Mouse (Mus musculus): ENCODE data around the gene Pik3cb.
A peak's percentile ranks its signal among the peaks of the same experiment; 100 is the strongest.

Gene Pik3cb

DNA sequence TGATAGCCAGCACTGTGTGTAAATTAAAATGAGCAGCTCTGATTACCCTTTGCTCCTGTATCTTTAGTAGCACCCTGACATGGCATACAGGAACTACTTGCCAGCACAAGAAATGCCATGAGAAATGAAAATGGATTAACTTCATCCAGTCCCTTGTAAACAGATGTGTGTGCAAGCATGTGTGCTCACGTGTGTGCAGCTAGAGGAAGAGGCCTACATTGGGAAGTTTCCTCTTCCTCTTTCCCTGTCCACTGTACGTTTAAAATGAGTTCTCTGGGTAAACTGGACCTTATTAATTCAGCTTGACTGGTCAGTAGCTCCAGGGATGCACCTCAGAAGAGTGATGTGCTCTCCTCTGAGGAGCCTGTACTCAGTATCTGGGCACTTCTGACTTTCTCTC is 66.0 kb downstream of the Pik3cb start:
- DNase-seq, result no peak

DNA sequence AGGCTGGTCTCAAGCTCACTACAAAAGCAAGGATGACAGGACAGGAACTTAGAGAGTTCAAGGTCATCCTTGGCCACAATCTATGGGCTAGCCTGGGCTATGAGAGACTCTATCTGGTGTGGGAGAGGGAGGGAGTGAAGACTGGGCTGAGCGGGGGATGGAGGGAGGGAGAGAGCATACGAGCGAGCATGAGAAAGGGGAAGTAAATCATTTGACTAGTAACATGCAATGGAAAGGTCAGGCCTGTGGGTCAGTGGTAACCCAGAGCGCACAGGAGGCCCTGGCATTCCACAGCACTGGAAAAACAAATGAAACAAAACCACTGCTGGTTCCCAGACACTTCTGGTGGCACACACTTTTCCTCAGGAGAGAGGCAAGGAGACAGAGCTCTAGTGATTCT is 67.9 kb downstream of the Pik3cb start:
- DNase-seq, result no peak

DNA sequence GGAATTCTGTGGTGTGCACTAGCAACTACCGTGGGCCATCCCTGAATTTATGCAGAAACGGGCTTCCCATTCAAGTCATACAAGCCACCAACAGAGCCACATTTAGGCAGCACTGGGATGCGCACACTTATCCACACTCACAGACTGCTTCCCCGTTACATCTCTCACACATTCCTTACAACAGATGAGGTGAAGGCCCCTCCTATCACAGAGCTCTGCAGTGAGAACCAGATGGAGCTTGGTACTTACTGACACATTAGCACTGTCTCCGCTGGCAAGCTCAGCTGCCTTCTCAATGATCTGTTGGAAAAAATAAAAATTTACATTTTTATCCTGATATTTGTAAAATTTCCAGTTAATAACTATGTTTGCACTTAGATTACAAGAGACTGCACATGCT is 75.1 kb downstream of the Pik3cb start:
- DNase-seq, result no peak

DNA sequence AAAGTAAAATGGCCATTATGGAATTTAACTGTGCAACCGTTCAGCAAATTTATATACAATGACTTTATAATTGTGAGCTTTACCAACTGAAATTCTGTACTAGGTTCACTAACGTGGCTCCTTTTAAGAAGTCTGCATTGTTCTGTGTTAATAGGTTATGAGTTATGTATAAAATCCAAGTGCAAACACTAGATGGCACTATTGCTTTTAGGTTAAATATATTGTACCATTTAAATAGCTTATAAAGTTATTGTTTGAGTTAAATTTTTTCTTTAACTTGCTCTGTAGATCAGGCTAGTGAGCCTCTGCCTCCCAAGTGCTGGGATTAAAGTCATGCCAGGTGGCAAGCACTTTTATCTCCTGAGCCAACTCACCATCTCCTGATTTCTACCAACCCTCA is 76.2 kb downstream of the Pik3cb start:
- DNase-seq, result no peak

DNA sequence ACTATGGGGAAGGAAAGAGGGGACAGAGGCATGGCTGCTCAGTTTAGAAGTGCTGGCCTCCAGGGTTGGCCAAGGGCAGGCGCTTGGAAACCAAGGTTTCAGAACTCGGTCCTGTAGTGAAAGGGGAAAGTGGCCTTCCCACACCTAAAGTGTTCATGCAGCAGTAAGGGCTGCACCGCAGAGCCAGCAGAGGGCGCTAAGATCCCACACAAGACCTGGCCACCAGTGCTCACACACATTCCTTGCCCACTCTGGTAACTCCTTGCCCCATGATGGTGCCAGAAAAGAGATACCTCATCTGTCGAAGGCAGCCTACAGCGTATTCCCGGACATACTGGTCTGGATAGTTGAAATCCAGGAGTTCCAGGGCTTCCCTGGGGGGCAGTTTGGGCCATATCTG is 77.9 kb downstream of the Pik3cb start:
- DNase-seq, result peak; percentile 71

DNA sequence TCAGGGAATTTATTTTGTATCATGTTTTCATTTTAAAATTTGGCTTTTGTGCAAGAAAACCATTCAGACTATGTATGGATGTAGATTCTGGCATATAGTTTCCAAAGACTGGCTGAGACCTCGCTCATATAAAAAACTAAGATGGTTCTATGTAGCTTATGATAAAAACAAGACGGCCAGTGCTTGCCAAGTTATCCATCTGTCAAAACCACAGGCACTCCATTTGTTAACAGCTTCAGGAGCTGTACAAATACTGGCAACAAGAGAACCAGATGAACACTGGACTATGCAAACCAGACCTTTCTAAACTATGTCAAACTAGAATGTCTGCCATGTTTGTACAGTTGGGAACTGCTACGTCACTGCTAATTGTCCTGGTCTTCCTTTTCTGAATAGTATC is 82.7 kb downstream of the Pik3cb start:
- no peak for DNase-seq

DNA sequence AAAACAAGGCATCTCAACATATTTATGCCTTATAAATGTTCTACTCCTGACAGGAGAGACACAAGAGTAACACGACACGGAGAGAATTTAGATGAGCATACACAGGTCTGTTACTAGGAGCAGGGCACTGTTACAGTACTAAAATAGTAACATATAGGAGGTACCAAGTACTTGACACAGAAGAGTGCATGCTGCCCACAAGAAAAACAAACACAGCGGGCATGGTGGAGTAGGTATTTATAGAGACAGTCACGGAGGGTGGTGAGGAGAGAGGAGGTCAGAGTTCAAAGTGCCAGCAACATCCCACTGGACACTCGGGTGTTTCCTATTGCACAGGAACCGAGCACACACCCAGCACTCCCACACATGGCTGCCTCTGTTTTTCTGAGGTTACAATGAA is 90.7 kb downstream of the Pik3cb start:
- no peak for DNase-seq

DNA sequence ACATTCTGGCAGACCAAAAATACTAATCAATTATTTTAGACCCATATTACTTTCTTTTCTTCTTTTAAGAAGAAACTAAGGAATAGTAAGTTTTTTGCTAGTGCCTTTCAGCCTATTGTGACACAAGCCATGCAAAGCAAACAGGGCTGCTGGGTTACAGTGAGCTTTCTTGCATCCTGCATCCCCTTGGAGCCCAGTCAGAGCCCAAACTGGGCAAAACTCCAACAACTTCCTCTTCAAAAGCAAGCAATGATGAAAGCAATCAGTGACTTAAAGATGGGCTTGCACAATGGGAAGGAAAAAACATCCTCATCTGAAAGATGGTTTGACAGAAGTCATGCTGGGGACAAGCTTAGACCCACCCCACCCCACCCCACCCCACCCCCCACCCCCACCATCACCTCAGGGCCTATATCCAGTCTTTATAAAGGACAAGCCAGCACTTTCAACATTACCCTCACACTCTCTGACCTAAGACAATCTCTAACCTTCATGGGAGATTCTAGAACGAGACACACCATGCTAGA is 91.6 kb downstream of the Pik3cb start:
- DNase-seq, result no peak

DNA sequence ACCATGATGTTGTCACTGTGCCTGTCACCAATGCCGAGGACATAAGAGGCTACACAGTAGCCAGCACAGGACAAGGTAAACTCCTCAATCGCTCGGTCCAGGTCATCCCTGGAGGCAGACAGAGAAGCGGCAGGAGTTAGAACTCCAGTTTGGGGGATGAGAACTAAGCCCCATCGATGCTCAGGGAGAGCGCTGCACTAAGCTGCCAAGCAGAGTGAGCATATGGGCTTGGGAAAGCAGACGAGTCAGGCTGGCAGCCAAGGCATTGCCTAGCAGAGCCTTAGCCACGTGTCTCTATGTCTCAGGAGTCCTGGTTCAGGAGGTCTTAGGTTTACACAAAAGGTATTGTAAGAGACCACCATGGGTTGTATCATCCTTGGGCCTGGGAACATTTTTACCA is 95.7 kb downstream of the Pik3cb start:
- no peak for DNase-seq

DNA sequence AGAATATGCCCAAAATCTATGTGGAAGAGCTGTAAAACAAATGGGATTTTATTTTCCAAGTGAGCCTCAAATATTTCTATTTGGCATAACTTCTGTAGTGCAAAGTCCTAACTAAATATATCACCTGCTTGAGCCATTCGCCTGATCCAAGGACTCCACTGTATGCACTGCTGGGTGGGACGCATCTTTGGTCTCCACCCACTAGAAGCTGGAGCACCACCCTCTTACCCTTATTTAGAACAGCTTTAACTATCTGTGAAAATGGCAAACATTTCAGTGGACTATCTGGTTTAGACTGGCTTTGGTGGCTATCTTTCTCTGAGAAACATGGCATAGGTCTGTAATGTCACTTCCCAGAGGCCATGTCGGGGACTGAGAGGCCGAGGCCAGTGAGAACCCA is 97.8 kb downstream of the Pik3cb start:
- DNase-seq, result no peak

DNA sequence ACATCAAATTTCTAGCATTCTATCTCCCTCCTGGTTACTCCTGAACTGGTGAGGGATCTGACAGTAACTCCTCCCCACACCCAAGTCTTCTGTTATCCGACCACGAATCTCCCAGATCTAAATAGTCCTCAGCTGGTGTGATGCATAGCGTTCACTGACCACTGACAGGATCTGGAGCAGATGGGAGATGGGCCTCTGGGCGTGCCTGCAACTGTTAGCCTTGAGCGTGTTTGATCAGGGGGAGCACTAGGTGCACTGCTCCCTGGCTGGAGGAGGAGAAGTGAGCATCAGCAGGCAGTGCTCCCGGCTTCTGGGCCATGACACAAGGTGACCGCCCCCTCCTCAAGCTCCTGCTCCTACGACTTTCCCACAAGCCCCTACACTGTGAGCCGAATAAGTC is 98.4 kb downstream of the Pik3cb start:
- no peak for DNase-seq

DNA sequence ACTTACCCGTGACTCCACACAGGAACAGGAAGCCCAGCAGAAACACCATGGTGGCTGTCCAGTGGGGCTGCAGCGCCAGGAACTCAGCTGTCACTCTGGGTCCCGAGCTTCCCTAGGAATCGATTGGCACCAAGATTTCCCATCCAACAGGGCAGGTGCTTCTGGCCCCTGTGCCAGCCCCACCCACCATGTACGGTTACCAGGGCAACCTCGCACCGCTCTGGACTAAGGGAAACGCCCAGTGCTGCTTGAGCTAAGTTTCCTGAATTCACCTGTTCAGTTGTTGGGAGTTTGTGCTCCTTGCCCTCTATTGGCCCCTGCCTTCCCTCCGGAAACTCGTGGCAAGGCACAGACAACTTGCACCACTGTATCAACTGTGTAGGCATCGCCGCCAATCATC is 104.8 kb downstream of the Pik3cb start, which contains the start of gene Gm1123:
Gm1123 (minus strand) TSS at position 141 of the 400 bp plus-strand sequence.
- DNase-seq, result no peak

DNA sequence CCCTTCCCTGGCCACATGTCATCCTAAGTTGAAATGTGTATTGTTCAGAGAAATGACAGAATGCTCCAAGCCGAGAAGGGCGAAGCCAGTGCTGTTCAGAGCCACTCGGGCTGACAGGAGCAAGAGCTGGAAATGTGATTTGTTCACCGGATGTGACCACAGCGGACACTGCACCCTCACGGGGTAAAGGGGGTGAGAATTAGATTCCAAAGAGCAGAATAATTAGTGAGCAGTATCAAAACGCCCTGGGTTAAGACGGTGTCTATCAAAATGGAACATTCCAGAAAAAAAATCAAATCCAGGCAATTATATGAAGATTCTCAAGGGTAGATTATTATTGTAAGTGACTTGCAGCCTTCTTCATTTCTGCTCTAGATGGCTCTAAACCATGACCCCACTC is 106.3 kb downstream of the Pik3cb start:
- DNase-seq, result no peak

DNA sequence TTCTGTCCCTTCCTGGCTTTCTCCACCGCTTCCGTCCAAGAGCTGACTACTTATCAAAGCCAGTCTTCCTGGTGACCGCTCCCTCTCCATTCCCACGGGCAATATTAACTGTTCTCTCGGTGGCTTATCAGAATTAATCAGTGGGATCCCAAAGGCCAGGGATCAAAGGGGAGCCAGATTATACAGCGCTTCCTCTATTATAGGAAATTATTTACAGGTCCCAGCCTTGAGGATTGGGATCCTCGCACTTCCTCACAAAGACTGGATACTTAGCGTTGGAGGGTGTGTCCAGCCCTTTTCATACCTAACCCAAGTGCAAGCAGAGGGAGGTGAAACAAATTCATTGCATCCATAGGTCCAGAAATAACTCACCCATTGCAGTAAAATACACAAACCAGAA is 108.4 kb downstream of the Pik3cb start:
- no peak for DNase-seq

DNA sequence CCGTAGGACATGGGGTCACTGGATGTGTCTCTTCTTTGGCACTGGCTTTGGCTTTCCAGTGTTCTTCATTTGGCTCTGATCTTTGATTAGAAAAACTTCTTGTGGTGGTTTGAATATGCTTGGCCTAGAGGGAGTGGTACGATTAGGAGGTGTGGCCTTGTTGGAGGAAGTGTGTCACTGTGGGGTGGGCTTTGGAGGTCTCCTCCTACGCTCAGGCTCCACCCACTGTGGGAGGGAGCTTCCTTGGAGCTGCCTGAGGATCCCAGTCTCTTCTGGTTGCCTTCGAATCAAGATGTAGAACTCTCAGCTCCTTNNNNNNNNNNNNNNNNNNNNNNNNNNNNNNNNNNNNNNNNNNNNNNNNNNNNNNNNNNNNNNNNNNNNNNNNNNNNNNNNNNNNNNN is 118.7 kb downstream of the Pik3cb start:
- no peak for DNase-seq

DNA sequence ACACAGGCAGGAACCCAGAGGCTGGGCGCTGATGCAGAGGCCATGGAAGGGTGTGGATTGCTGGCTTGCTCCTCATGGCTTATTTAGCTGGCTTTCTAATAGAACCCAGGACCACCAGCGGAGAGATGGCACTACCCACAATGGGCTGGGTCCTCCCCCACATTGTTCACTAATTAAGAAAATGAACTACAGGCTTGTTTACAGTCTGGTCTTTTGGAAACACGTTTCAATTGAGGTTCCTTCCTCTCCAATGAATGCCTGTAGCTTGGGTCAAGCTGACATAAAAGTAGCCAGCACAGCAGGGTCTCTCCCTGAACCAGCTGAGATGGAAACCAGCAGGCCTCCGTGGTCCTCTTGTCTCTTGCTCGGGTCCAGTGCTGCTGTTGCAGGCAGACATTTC is 119.3 kb downstream of the Pik3cb start:
- DNase-seq, result no peak

DNA sequence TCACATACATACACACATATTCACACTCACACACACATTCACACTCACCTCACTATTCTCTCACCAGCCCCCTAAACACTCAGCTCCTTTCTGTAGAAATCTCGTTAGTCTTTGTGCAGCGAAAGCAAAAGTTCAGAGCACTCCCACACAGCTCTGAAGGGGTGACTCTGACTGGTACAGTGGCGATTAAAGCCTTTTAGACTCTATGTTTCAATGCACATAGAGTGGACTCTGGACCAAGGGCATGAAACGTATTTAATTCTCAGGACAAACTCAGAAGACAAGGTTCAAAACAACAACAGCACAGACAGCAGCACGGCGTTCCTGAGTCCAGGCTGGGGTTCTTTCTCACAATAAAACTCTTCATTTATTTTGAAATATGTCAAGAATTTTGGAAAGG is 122.7 kb downstream of the Pik3cb start:
- DNase-seq, result no peak

DNA sequence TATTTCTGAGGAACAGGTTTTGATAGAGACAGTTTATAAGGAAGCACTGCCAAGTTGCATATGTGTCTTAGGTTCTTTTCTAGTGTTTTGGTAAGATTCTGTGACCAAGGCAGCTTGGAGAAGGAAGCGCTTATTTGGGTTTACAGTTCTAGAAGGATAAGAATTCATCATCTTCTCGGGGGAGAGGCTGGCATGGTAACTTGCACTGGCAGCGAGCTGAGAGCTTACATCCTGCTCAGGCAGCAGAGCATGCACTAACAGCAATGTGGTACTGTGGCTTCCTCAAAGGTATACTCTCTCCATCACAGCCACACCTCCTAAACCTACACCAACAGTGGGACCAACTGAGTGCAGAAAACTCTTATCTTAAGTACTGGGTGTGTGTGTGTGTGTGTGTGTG is 123.7 kb downstream of the Pik3cb start:
- no peak for DNase-seq

DNA sequence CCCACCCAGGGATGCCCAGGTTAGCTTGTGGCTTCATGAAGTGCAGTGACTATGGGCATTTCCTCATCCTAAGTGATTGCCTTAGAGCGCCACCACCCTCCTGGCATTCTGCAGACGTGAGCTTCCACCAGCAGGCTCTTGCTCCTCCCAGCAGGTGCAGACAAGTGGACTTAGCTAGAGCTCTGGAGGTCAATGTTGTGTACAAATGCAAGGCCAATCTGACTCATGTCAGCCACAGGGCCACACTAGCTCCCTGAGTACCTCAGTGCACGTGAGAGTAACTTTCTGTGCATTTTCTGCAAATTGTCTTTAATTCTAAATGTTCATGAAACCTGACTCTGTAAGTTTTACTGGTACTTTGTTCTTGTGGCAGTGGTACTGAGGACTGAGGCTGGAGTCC is 124.1 kb downstream of the Pik3cb start:
- no peak for DNase-seq

DNA sequence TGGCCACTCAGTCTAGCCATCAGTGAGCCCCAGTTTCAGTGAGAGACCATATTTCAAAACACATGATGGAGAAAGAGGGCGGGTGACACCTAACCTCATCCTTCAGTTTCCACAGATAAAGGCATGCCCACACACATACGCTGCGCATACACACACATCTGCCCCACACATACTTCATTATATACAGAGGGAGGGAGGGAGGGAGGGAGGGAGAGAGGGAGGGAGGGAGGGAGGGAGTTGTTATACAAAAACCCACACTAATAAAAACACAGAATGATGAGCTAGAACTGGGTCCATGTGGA is 130.6 kb downstream of the Pik3cb start:
- DNase-seq, result no peak

DNA sequence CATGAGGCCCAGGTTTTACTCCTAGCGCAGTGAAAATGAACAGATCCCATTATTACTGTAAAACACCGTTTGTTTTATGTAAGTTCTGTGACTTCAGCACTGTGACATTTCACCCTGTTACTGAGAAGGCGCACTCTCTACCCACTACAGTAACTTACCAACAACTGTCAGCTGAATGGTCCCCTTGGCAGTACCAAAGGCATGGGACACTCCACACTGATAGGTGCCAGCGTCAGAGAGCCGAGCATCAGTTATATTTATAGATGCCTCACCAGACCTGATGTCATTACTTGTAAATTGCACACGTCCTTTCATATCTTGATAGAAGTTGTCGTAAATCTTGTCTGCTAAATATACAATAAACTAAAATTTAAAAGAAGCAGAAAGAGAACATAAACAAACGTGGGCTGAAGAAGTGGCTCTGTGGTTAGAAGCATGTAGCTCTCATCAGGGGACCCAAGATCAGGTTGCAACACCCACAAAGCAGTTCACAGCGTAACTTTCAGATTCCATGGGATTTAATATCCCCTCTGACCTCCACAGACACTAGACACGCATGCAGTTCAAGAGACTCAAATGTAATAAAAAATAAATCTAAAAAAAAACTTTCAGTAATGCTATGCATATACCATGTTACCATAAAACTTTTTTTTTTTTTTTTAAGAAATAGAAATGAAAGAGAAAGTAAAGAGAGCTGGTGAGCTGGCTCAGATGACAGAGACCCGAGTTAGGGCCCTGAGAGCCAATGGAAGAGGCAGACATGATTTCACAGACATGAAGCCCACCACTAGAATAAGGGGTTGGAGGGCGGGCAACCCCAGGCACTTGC is 131.1 kb downstream of the Pik3cb start:
- no peak for DNase-seq

DNA sequence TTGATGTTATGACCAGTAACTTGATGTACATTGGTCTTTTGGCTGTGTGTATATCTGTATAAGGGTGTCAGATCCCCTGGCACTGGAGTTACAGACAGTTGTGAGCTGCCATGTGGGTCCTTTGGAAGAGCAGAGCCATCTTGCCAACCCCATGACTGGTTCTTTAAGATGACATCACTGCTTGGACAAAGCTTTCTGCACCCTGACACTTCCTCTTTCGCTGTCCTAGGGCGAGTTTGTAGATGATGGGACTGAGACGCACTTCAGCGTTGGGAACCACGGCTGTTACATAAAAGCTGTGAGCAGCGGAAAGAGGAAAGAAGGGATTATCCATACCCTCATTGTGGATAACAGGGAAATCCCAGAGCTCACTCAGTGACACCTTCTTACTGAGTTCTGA is 139.1 kb downstream of the Pik3cb start:
- no peak for DNase-seq

DNA sequence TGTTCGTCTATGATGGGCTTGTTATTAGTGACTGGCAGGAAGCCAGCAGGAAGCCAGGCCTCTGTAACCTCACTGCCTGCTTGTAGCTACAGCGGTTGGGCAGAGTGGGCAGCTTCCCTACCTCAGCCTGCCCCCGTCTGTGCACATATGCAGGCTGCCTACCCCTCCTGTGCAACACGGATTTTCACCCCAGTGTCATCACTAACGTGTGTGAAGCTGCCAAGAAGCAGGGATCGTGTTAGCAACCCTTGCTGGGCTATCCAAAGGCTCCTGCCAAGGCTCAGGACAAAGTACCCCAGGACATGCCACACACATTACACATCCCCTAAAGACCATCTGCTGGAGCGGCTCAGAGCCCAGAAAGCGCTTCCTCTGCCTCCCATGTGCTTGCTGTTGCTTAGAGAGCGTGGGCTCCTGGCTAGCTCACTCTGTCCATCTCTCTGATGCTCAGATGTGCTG is 140.5 kb downstream of the Pik3cb start:
- no peak for DNase-seq

DNA sequence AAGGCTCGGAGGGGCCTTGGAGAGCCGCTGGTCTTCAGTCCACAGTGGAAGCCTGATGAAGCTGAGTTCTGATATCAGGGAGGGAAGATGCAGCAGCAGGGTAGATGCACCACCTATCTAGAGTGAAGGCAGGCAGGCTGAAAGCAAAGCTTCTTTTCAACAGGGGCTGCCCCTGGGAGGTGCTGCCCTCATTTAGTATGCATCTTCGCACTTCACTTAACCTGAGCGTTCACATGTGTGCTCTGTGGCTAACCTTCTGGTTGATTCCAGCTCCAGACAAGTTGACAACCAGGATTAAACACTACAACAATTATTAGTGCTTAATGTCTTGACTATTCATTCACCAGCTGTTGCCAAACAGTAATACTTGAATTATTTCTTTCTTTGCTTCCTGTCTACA is 146.3 kb downstream of the Pik3cb start:
- DNase-seq, result no peak

DNA sequence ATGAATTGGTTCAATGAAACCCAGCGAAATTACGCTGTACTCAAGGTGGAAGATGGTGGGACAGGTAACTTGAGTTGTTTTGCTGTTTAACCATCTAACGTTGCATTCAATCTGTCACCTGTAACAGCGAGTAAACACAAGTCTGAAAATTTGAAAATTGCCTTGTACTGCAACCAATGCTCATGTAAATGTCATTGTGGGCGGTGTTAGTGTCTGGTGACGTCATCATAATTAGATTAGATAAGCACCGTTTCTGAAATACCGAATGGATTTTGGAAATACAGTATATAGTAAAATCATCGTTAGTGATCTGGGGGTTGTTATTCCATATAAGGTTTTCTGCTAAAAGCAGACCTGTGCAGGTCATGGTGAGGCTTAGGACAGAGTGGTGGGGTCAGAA is 153.3 kb downstream of the Pik3cb start:
- DNase-seq, result no peak
